Mouse (Mus musculus) retina, adult 2 months (tissue): ENCODE results near the gene Bdh2.

ENCODE experiments used
- DNase-seq: peaks from one replicate; pipeline ENCODE4 v3.0.0-alpha.2; 2012; ENCODE audit warnings: low read depth, low spot score

The Bdh2 gene

DNA sequence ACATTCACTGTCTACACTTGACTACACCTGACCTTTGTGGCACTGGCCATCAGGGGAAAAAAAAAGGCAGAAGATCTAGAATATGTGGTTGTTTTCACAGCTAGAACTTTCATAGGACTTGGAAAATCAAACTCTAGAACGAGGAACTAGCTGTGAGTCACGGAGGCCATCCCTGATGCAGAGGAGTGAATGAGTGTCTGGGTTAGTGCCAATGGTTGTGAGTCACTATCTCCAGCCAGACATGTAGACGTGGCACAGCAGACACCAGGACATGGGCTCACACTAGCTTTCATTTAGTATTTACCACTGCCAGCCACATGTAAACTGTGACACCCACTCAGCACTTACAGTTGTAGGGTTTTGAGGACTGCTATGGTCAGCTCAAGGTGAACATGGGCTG lies 17.5 kb downstream of the Bdh2 start:
- DNase-seq, result no peak

DNA sequence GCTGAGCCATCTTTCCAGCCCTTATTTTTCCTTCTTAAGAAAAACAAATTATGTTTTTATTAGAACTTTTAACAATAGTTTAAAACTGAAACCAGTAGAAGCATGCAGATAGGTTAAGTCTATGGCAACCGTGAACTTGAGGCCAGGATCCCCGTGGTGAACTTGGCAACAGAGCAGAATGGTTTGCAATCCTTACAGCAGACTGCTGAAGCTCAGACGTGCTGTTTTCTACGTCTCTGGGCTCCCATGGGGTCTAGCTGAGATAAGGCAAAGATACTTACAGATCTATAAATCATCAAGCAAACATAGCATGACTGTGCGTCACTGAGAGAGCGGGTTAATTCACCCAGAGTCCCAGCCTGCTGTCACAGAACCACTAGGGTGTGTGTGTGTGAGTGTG lies 19.1 kb downstream of the Bdh2 start:
- no peak for DNase-seq

DNA sequence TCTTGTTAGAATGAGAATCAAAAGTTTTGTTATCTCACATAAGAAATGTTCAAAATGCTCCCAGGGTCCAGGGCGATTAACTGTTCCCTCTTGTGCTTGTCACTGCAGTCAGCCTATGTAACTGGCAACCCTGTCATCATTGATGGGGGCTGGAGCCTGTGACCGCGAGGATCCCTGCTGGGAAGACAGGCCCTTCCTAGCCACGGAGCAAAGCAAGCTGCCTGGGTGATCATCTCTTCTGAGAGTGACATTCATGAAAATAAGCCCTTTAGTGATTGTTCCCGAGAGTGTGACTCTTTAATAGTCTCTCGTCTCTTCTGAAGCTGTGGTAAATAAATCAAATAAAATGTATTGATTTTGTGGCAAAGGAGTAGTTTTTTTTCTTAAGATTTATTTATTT lies 23.0 kb downstream of the Bdh2 start:
- DNase-seq, result no peak

DNA sequence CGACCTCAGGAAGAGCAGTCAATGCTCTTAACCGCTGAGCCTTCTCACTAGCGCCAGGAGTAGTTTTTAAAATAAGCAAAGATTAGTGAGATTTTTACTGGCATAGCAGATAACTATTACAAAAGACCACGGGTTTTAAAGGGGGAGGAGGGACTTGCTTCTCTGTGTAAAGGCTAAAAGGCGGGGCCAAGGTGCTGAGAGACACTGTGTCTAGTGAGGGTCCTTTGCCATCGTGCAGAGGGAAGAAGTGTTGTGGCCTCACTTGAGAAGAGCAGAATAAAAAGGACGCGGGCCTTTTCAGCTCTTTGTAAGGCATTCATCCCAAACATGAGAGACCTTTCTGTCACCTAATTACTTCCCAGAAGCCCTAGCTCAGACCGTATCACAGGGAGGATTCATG lies 23.5 kb downstream of the Bdh2 start:
- DNase-seq, result no peak

DNA sequence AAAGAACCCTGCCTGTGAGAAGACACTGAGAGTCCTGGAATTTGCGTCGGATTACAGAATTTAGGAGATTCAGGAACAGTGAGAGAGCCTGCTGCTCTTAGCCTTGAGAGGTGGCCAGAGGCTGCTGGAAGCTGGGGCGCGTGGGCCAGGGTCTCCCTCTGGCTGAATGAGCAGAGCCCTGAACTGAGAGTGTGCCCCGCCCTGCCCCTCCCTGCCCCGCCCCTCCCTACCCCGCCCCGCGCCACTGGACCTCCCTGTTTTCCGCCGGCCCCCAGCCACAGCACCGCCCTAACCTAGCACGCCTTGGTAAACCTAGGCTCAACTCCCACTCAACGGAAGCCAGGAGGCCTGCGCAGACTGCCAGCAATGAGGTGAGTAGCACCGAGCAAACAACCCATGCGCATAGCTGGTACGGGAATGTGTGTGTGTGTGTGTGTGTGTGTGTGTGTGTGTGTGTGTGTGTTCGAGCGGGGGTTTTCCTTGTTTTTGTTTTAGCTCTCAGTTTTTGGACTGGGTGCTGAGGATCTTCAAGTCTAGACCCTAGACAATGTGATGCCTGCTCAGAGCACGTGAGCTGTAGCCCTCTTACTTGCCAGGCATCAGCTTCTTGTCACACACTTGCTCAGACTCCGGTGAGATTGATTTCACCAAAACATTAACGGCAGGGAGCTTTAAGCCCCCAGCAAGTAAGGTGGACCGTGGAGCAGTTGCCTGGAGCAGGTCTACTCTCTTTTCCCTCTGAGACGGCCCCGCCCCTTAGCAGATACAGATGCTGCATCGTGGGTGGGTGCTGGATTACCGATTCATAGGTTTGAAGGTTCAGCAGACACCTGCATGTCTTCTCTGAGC lies 26.6 kb downstream of the Bdh2 start, which contains the start of gene Slc9b2:
TSS of gene Slc9b2 (plus strand) at position 290 of the 849 bp plus-strand sequence.
- no peak for DNase-seq

DNA sequence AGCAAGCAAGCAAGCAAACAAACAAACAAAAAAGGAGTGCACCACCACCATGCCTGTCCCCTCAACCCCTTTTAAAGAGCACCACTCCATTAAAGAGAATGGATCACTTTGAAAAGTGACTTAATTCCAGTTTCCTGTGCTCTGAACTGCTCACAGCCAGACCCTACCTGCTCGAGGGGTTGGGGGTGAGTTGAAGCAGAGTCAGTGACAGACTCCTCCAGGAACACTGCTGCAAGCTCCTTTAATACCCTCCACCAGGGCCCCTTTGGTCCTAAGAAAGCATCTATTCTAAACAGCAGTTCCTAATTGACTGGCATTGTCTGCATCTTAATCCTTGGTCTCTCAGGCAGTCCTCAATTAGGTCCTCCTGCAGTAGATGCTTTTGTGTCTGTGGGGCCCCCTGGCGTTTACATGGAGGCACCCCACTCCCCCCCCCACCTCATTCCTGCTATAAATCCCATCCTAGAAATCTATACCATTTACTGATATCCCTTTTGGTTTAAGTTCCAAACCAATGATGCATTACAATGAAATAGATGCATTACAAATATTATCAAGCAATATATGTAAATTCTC lies 32.0 kb downstream of the Bdh2 start:
- DNase-seq, result no peak

DNA sequence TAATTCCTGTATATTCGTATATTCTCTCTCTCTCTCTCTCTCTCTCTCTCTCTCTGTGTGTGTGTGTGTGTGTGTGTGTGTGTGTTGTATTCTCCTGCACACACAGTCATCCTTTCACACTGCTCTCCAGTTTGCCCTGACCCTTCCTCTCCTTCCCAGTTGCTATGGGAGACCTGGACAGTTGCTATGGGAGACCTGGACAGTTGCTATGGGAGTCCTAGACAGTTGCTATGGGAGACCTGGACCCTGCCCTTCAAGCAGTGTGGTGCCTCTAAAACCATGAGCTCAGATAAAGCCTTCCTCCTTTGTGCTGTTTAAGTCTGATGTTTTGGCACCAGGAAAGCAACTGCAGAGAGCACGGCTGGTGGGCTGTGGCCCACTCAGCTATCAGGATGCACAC lies 32.7 kb downstream of the Bdh2 start:
- DNase-seq, result no peak

DNA sequence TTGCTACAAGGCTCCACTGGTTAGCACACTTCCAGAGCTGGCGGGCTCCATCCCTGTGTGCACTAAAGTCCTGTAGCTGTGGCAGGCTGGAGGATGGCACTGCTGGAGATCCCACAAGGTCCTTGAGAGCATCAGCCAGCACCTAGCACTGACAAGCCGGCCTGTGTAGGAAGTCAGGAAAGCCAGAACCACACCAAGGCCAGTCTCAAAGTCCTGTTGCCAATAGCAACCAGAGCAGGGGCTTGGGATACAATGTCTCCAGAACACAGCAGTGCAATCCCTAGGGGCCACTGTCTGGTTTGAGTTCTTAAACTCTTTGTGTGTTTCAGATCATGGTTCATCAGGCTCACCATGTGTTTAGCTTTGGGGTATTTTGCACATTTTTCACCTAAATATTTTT lies 33.8 kb downstream of the Bdh2 start:
- no peak for DNase-seq

DNA sequence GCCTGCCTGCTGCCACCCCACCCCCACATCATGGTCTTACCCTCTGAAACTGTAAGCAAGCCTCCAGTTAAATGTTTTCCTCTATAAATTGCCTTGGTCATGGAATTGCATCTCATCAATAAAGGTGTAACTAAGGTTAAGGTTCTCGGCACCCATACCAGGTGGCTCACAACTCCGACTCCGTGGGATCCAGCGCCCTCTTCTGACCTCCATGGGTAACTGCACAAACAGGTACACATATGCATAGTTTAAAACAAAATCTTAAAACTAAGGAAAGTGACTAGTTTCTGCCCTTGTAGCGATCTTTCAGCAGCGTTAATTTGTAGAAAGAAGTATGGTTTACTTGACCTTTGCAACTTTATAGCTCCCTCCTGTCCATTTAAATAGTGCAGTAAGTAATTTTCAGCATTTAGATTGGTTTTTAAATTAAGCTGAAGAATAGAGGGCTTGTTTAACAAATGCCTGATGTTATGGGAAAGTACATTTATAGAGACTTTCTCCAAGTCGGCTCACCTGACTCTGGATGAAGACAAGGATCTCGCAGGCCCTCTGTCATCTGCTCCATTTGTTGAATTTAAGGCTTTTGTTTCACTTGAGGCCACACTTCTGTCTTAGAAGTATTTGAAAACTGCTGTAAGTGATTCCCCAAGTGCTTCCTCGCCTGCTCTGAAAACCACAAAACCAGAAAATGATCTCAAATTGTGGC lies 34.9 kb downstream of the Bdh2 start:
- no peak for DNase-seq

DNA sequence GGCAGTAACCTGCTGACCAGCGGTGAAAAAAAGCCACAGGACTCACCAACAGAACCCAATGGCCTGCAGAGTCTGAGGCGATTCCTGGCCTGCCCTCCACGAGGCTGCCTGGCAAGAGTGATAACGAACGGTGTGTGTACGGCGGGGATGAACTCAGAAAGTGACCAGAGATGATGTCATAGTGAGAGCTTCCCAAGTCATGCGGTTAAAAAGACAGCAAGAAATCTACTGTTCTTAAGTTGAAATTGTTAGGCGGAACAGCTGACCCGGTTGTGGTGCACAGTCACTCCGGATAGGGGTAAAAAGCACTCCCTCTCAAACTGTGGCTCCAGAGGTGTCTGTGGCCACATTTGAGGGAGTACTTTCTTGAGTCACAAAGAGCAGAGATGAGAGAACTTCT lies 37.3 kb downstream of the Bdh2 start:
- DNase-seq, result no peak

DNA sequence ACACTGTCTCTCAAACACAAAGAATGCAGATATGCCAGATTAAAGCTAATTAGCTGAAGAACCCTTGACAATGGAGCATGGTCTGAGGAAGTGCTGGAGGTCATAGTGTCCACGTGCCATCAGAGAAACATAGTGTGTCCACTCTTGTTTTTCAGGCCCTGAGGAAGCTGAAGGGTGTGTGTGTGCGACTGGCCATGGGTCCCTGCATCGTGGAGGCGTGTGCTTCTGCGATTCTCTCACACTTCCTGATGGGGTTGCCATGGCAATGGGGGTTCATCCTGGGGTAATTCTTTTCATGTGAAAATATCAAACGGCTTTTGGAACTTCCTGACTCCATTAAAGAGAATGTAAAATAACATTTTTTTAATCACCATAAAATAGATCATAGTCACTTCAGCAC lies 43.3 kb downstream of the Bdh2 start:
- DNase-seq, result no peak

DNA sequence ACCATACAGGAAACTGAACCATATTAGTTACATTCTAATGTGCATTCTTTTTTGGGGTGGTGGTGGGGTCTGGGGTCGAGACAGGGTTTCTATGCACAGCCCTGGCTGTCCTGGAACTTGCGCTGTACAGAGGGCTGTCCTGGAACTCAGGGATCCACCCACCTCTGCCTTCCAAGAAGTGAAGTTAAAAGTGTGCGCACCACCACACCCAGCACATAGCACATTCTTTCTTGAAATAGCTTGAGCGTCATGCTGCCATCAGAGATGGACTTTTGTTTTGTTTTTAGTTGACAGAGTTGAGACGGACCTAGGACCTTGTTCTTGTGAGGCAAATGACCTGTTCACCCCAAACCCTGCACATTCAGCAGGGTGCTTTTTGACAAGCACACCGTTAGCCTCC lies 46.2 kb downstream of the Bdh2 start:
- DNase-seq, result no peak

DNA sequence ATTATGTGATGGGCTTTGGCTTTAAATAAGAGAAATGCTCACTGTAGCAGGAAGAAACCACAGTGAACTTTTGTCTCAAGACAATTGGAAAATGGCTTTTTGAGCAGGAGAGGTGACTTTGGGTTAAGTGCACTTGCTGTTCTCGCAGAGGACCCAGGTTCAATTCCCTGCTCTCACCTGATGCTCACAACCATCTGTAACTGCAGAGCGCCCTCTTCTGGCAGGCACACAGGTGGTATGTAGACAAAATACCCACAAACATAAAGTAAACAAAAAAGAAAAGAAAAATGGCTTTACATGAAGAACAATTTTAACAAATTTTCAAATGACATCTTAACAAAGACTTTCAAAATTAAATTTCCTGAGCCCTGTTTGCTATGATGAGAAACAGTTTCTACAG lies 46.6 kb downstream of the Bdh2 start:
- DNase-seq, result no peak

DNA sequence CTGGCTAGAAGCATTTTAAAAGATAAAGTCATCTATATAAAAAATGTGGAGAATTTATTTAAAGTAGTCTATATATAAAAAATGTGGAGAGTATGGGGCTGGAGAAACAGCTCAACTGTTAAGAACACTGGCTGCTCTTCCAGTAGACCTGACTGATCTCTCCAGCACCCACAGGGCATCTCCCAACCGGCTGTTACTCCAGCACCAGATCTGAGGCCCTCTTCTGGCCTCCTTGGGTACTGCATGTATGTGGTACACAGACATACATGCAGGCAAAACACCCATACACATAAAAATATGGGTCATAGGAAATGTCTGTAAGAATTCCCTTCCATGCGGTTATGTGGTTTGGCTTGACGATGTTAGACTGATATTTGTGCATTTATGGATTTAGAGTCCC lies 47.5 kb downstream of the Bdh2 start:
- peak; percentile 3 for DNase-seq

DNA sequence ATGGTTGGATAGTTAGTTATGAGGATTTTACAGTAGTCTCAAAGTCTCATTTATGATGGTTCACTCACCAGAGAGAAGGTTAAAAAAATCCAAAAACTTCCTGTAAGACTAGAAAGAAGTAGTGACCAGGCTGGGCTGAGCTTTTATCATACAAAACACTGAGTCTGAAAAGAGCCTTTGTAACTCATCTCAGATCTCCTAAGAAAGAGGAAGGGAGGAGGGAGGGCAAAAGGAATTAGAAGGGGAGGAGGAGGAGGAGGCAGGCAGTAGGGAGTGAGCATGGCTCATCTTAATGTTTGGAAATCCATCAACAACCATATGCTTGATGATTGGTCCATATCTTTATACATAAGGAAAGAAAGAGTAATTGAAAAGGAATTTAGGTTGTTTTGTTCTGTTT lies 51.7 kb downstream of the Bdh2 start:
- no peak for DNase-seq

DNA sequence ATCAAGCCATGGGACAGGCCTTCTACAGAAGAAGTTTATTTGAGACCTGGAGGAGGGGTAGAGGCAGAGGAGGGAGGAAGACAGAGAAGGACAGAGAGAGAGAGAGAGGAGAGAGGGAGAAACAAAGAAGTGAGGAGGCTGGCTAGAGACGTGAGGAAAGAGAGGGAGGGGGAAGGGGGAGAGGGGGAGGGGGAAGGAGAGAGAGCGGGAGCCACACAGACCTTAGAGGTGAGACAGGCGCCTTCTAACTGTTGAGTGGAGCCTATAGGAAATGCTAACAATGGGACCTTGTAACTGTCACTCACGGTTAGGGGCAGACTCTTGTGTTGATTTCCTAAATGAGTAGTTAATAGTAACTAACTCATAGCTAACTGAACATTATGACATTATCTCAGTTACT lies 52.7 kb downstream of the Bdh2 start:
- no peak for DNase-seq

DNA sequence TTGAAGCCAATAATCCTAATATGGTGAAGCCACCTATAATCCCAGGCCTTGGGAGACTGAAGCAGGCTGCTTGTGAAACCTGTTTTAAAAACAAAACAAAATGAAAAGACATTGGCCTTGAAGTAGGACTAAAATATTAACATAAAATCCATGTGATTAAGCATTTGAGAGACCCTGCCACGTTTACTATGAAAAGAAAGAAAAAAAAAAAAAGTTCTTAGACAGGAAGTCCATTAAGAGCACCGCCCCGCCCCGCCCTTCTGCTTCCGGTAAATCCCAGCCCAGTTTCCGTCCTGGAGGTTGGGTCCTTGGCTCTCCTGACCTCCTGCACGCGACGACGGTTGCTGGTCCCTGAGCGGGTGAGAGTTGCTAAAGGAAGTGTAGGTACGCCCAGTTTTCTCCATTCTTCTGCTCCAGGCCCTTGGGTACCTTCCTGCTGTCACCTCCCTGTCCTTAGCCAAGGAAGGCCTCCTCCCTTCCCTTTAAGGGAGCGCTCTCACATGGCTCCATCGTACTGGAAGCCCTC lies 66.8 kb downstream of the Bdh2 start, which contains the start of gene Slc9b1:
TSS of gene Slc9b1 (plus strand) at position 291 of the 526 bp plus-strand sequence.
- DNase-seq, result no peak

DNA sequence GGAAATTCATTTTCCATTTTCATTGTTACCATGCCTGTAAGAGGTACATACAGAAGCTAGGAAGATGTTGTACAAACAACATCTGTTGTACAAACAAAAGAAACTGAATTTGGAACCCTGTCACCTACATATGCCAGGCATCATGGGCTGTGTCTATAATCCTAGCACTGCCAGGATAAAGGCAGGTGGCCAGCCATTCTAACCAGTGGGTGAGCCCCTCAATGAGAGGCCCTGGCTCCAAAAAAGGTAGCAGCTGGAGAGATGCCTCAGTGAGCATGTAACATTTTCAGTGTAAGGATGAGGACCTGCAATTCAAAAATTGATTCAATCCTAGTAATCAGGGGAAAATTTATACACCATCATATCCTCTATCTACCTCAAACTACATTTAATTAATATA lies 68.0 kb downstream of the Bdh2 start:
- no peak for DNase-seq

DNA sequence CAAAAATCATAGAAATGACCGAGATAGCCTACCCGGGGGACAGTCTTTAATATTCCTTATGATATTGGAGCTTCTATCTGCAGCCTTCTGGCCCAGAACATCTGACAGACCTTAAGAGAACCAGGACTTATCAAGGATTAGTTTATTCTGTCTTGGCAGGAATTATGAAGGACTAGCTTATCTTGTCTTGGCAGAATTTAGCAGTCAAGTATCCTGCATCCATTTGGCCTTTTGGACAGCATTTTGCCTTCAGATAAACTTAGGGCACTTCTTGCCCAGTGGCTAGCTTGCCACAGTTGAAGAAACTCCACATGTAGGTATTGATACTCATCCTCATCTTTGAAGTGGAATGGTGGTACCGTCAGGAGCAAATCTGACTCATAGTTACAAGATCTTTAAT lies 70.8 kb downstream of the Bdh2 start:
- DNase-seq, result no peak
